Mouse (Mus musculus) telencephalon, adult 2 months (tissue): Measurements from ENCODE around the gene Cab39l.

ENCODE experiments used
- DNase-seq: peaks from one replicate; pipeline ENCODE4 v3.0.0-alpha.2; 2011; ENCODE audit warnings: low read depth, low spot score

Gene Cab39l

GRCm38 (mm10) chr14:59627823-59628222 is 187.1 kb downstream of the Cab39l start:
- DNase-seq = no peak

- no peak for DNase-seq
Observed at GRCm38 (mm10) chr14:59629308-59629707, 188.5 kb downstream of the Cab39l start.

GRCm38 (mm10) chr14:59630096-59630495 is 189.3 kb downstream of the Cab39l start:
- DNase-seq = no peak

GRCm38 (mm10) chr14:59632067-59632466 is 191.3 kb downstream of the Cab39l start:
- DNase-seq = no peak

GRCm38 (mm10) chr14:59633295-59633898 is 192.6 kb downstream of the Cab39l start:
- DNase-seq = no peak

GRCm38 (mm10) chr14:59633988-59634387 is 193.2 kb downstream of the Cab39l start:
- DNase-seq = no peak
